Mouse (Mus musculus): ENCODE results near the gene Kif23. TPM values are rescaled to one million over a fixed set of nuclear protein-coding genes. Genes with fewer than 3 reads are reported as not detected.

Kif23 gene
- total RNA-seq, 2 experiments from 2014 or later: 0.69 to 1.5 TPM

- H3K27ac ChIP-seq: no peak overlapping the region
- intact Hi-C loops (cut with DNase I): no loop called here
- no peak for TF ChIP-seq CTCF (IDR thresholded peaks at IDR 0.05)
- H3K4me3 ChIP-seq: no peak overlapping the region
- DNase-seq: no peak
Observed at GRCm38 (mm10) chr9:61885964-61886363, 60.6 kb downstream of the Kif23 start.

GRCm38 (mm10) chr9:61884936-61885335 lies 61.6 kb downstream of the Kif23 start:
- no peak for DNase-seq
- Histone ChIP-seq H3K4me3 (no peak overlapping the region), H3K27ac (no peak overlapping the region)
- TF ChIP-seq CTCF (IDR thresholded peaks at IDR 0.05): no peak
- intact Hi-C loops (cut with DNase I): no loop called here

GRCm38 (mm10) chr9:61884375-61884774 lies 62.2 kb downstream of the Kif23 start:
- DNase-seq: no peak
- no peak for TF ChIP-seq CTCF (IDR thresholded peaks at IDR 0.05)
- Histone ChIP-seq H3K27ac (no peak overlapping the region), H3K4me3 (no peak overlapping the region)
- intact Hi-C loops (cut with DNase I): no loop called here

GRCm38 (mm10) chr9:61882179-61882578 lies 64.4 kb downstream of the Kif23 start:
- Histone ChIP-seq H3K4me3 (no peak overlapping the region), H3K27ac (no peak overlapping the region)
- no peak for TF ChIP-seq CTCF (IDR thresholded peaks at IDR 0.05)
- DNase-seq: no peak
- intact Hi-C loops (cut with DNase I): no loop called here

GRCm38 (mm10) chr9:61878889-61879288 lies 67.7 kb downstream of the Kif23 start:
- TF ChIP-seq CTCF (IDR thresholded peaks at IDR 0.05): peak; percentile 65
- Histone ChIP-seq H3K4me3 (no peak overlapping the region), H3K27ac (no peak overlapping the region)
- intact Hi-C loops (cut with DNase I): no loop called here
- peak; percentile 67 for DNase-seq

GRCm38 (mm10) chr9:61877373-61878112 lies 69.0 kb downstream of the Kif23 start:
- no peak for DNase-seq
- no peak overlapping the region for H3K4me3 ChIP-seq
- H3K27ac ChIP-seq: no peak overlapping the region
- no peak for TF ChIP-seq CTCF (IDR thresholded peaks at IDR 0.05)
- intact Hi-C loops (cut with DNase I): no loop called here

- intact Hi-C loops (cut with DNase I): no loop called here
- no peak for DNase-seq
Observed at GRCm38 (mm10) chr9:61873325-61873724, 73.2 kb downstream of the Kif23 start.

GRCm38 (mm10) chr9:61872246-61872941 lies 74.2 kb downstream of the Kif23 start:
- TF ChIP-seq CTCF (IDR thresholded peaks at IDR 0.05): no peak
- intact Hi-C loops (cut with DNase I): no loop called here
- no peak overlapping the region for H3K4me3 ChIP-seq
- no peak for DNase-seq
- H3K27ac ChIP-seq: no peak overlapping the region

More at GRCm38 (mm10) chr9:61873325-61873724, 73.2 kb downstream of the Kif23 start:
- no peak for TF ChIP-seq CTCF (IDR thresholded peaks at IDR 0.05)
- no peak overlapping the region for H3K27ac ChIP-seq
- H3K4me3 ChIP-seq: no peak overlapping the region

- Histone ChIP-seq H3K4me3 (no peak overlapping the region), H3K27ac (no peak overlapping the region)
- intact Hi-C loops (cut with DNase I): no loop called here
- TF ChIP-seq CTCF (IDR thresholded peaks at IDR 0.05): no peak
- no peak for DNase-seq
Observed at GRCm38 (mm10) chr9:61871839-61872238, 74.7 kb downstream of the Kif23 start.

GRCm38 (mm10) chr9:61867659-61868058 lies 78.9 kb downstream of the Kif23 start:
- intact Hi-C loops (cut with DNase I): loop anchor here (10.0 kb wide), 1 partner anchor 143 kb away; no protein-coding TSS in a partner anchor
- Histone ChIP-seq H3K4me3 (no peak overlapping the region), H3K27ac (no peak overlapping the region)
- no peak for DNase-seq
- no peak for TF ChIP-seq CTCF (IDR thresholded peaks at IDR 0.05)

Other genes with a start within 250 kb of the Kif23 start
- 1,000 to 10,000 TPM; 1,321 to 1,510 TPM for gene Rplp1, start 32.2 kb downstream of the Kif23 start, total RNA-seq (2021)
- not detected for gene Paqr5, start 80.1 kb upstream of the Kif23 start, total RNA-seq (2021)
- gene Glce, start 175.9 kb upstream of the Kif23 start, total RNA-seq (2021): 1 to 10 TPM; 6.1 to 8.9 TPM

Measured in gastrocnemius, adult 2 months (tissue).